Mouse (Mus musculus) embryonic facial prominence, embryonic 14.5 days (tissue): ENCODE measurements around the gene Cwc22. TPM values are rescaled to one million over a fixed set of nuclear protein-coding genes. Genes with fewer than 3 reads are reported as not detected.

Source experiments
- ATAC-seq: fragments of 200-750 bp; cut with Nextera tagmentation; 2 replicates; pipeline ENCODE4 v1.8.0; 2017; ENCODE audit warnings: low read depth, moderate number of reproducible peaks, moderate TSS enrichment
- DNase-seq: peaks from one replicate; pipeline ENCODE4 v3.0.0-alpha.2; 2015; ENCODE audit warnings: low spot score
- H3K27ac ChIP-seq: fragments of 300-500 bp; sonication (generic); replicated peaks from 2 replicates; pipeline ENCODE4 v1.5.1; 2014; ENCODE audit warnings: low read depth, mild to moderate bottlenecking, low read length, moderate library complexity
- H3K27me3 ChIP-seq: fragments of 300-500 bp; sonication (generic); replicated peaks from 2 replicates; pipeline ENCODE4 v1.6.1; 2014; ENCODE audit warnings: low read length; ENCODE audit not compliant: control insufficient read depth, insufficient read depth
- H3K36me3 ChIP-seq: fragments of 300-500 bp; sonication (generic); 2 replicates; pipeline ENCODE4 v1.6.1; 2014; ENCODE audit warnings: low read length, mixed read lengths; ENCODE audit not compliant: control insufficient read depth, insufficient read depth
- H3K4me1 ChIP-seq: fragments of 300-500 bp; sonication (generic); 2 replicates; pipeline ENCODE4 v1.6.1; 2014; ENCODE audit warnings: antibody characterized with exemption, low read length; ENCODE audit not compliant: control insufficient read depth, insufficient read depth
- H3K4me2 ChIP-seq: fragments of 300-500 bp; sonication (generic); 2 replicates; pipeline ENCODE4 v1.6.1; 2014; ENCODE audit warnings: low read depth, mild to moderate bottlenecking, low read length, moderate library complexity, mixed read lengths
- H3K4me3 ChIP-seq: fragments of 300-500 bp; sonication (generic); 2 replicates; pipeline ENCODE4 v1.5.1; 2014; ENCODE audit warnings: low read depth, mild to moderate bottlenecking, low read length
- H3K9ac ChIP-seq: fragments of 300-500 bp; sonication (generic); 2 replicates; pipeline ENCODE4 v1.6.1; 2014; ENCODE audit warnings: low read depth, mild to moderate bottlenecking, low read length, moderate library complexity, mixed read lengths
- H3K9me3 ChIP-seq: fragments of 300-500 bp; sonication (generic); 2 replicates; pipeline ENCODE4 v1.6.1; 2016; ENCODE audit warnings: low read length; ENCODE audit not compliant: control insufficient read depth
- WGBS: fragments of 180-500 bp; shearing (Covaris S2); extraction: QIAGEN DNeasy Blood & Tissue Kit; methylation state at CpG from one replicate; pipeline ENCODE4 v1.1.7; 2014; 5-methylcytosine and 5-hydroxymethylcytosine counted together
- polyA plus RNA-seq: library from polyadenylated mRNA; unstranded; fragments of >200 nt; fragmentation: Nextera tagmentation; extraction: Ambion mirVana; gene quantifications from 2 replicates; pipeline ENCODE4 v1.2.1, GENCODE M21; 2014

Cwc22 gene
- polyA plus RNA-seq: 26.6 and 28.9 TPM in 2 replicates

GRCm38 (mm10) chr2:77945596-77946485 lies at the start of gene Cwc22:
Cwc22 (minus strand) TSS chr2:77946375.
- WGBS: under 1% methylated on average over 54 of the region's 55 CpGs
- H3K9ac ChIP-seq: peak within 1 kb of the TSS; percentile 93

GRCm38 (mm10) chr2:77993727-77994401 lies 47.7 kb upstream of the Cwc22 start:
- no peak overlapping the region for H3K27ac ChIP-seq
- no peak for ATAC-seq
- no peaks in the 10 kb centered on the region for H3K27me3 ChIP-seq
- DNase-seq: no peak
- H3K4me1 ChIP-seq: no peaks in the 10 kb centered on the region
- H3K4me2 ChIP-seq: no peak overlapping the region
- no peak overlapping the region for H3K4me3 ChIP-seq
- no peaks in the 10 kb centered on the region for H3K36me3 ChIP-seq
- no peaks in the 10 kb centered on the region for H3K9me3 ChIP-seq
- 64% methylated on average over 4 of the region's 4 CpGs for WGBS
- H3K9ac ChIP-seq: no peak overlapping the region

More at GRCm38 (mm10) chr2:77945596-77946485, at the start of gene Cwc22:
- ATAC-seq (peak; percentile 94), DNase-seq (peak; percentile 97)
- Histone ChIP-seq H3K36me3 (no peaks in the 10 kb centered on the region), H3K27me3 (no peaks in the 10 kb centered on the region), H3K4me2 (peak within 1 kb of the TSS; percentile 93), H3K4me3 (peak within 1 kb of the TSS; percentile 78), H3K4me1 (peaks cover 6% of the 10 kb centered on the region), H3K27ac (peak within 1 kb of the TSS; percentile 86), H3K9me3 (no peaks in the 10 kb centered on the region)

DNA sequence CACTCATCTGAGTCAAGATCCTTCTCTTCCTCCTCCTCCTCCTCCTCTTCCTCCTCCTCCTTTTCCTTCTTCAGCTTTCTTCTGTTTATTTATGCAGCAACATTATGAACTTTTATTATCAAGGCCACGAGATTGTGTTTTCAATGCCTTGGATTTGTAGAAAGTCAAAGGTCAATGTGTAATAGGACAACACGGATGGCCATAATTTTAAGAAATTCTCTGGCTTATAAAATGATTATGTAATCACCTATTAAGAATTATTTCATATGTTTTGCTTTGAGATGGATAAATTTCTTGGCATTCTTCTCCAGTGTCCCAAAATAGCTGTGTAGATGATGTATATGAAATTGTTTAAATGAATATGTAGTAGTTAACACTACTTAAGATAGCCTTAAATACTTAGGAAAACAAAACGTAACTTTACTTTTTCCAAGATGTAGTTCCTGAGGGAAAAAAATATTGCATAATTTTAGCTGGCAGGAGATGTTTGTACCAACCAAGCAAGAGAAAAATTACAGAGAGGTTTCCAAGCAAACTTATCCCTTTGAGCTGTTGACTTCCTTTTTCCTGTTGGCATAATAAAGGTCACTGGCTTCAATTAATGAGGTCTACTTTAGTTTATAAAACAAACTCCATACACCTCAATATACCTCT lies 46.9 kb upstream of the Cwc22 start:
- Histone ChIP-seq H3K4me3 (no peak overlapping the region), H3K36me3 (no peaks in the 10 kb centered on the region), H3K4me2 (no peak overlapping the region), H3K27me3 (no peaks in the 10 kb centered on the region), H3K27ac (no peak overlapping the region), H3K9ac (no peak overlapping the region), H3K9me3 (0 out of 2 replicates have a peak, but pooled peaks cover under 1% of the 10 kb centered on the region), H3K4me1 (no peaks in the 10 kb centered on the region)
- DNase-seq (no peak), ATAC-seq (no peak)
- WGBS: 70% methylated on average over 3 of the region's 3 CpGs

GRCm38 (mm10) chr2:77990820-77991219 lies 44.6 kb upstream of the Cwc22 start:
- no peak overlapping the region for H3K27ac ChIP-seq
- no peaks in the 10 kb centered on the region for H3K27me3 ChIP-seq
- no peak overlapping the region for H3K4me3 ChIP-seq
- ATAC-seq: no peak
- H3K36me3 ChIP-seq: no peaks in the 10 kb centered on the region
- no peak overlapping the region for H3K4me2 ChIP-seq
- DNase-seq: no peak
- no peaks in the 10 kb centered on the region for H3K4me1 ChIP-seq
- 53% methylated on average over 2 of the region's 2 CpGs for WGBS
- H3K9ac ChIP-seq: no peak overlapping the region
- H3K9me3 ChIP-seq: peaks cover 6% of the 10 kb centered on the region; the same call in 1 of the 2 replicates

DNA sequence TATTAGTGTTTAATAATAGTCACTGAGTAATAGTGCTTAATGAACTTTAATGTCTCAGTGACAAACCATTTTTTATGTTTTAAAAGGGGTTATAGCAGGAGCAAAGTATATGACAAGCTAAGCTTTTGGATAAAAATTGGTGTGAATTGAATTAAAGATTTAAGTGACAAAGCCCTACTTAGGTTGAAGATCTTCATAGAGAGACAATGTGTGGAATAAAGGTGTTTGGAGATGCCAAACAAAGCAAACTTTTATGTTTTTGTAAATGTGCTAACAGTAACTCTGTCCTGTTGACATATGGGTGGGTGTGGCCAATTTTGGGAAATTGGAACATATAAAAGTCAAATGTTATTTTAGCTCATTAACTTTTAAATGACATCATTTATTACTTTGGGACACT lies 43.9 kb upstream of the Cwc22 start:
- no peak for ATAC-seq
- no peak overlapping the region for H3K4me3 ChIP-seq

DNA sequence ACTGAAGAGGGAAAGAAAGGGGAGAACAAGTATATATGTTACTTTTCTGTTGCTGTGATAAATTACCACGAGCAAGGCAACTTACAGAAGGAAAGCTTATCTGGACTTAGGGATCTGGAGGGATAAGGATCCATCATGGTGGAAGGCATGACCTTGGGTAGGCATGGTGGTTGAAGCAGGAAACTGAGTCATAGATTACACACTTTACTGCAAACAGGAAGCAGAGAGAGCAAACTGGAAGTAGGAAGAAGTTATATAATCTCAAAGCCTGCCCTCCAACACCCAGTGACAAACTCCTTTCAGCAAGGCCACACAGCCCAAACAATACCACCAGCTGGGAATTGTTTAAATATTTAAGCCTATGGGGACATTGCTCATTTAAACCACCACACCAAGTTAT lies 43.2 kb upstream of the Cwc22 start:
- H3K4me3 ChIP-seq: no peak overlapping the region
- H3K36me3 ChIP-seq: no peaks in the 10 kb centered on the region
- H3K27me3 ChIP-seq: no peaks in the 10 kb centered on the region
- ATAC-seq: no peak
- H3K9ac ChIP-seq: no peak overlapping the region
- no peak for DNase-seq
- H3K9me3 ChIP-seq: peaks cover 6% of the 10 kb centered on the region; the same call in 1 of the 2 replicates
- 70% methylated on average over 1 of the region's 1 CpGs for WGBS
- H3K27ac ChIP-seq: no peak overlapping the region
- no peak overlapping the region for H3K4me2 ChIP-seq
- H3K4me1 ChIP-seq: no peaks in the 10 kb centered on the region

More for the DNA sequence above, 43.9 kb upstream of the Cwc22 start:
- Histone ChIP-seq H3K27ac (no peak overlapping the region), H3K9me3 (peaks cover 6% of the 10 kb centered on the region; the same call in 1 of the 2 replicates), H3K4me1 (no peaks in the 10 kb centered on the region), H3K9ac (no peak overlapping the region), H3K27me3 (no peaks in the 10 kb centered on the region), H3K4me2 (no peak overlapping the region), H3K36me3 (no peaks in the 10 kb centered on the region)
- DNase-seq: no peak

DNA sequence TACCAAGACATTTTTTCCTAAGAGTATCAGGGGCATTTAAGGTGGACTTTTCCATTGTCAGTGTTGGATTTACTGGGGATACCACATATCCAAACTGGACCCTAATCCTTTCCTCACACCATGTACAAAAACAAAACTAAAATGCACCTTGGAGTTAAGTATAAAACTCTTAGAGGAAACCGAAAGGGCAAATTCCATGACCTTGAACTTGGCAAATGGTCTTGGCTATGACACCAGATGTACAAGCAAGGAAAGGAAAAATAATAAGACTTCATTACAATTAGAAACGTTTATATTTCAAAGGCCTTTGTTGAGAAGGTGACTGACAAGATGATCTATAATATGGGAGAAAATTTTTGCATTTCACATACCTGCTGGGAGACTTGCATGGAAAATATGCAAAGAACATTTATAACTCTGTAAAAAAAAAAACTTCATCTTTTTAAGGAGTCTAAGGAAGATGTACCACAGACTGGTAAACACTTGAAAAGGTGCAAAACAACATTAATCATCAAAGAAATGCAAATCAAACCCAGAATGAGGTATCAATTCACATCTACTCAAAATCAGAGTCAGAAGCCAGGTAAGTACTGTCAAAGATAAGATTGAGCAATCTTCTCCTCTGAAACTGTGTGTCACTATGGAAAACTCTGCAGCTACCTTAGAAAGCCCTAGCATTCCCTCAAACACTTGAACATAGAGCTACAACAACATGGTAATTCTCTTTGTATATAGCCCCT lies 40.0 kb upstream of the Cwc22 start:
- Histone ChIP-seq H3K4me1 (no peaks in the 10 kb centered on the region), H3K9ac (no peak overlapping the region), H3K27ac (no peak overlapping the region), H3K36me3 (no peaks in the 10 kb centered on the region), H3K4me3 (no peak overlapping the region), H3K9me3 (peaks cover 11% of the 10 kb centered on the region), H3K27me3 (no peaks in the 10 kb centered on the region), H3K4me2 (no peak overlapping the region)
- ATAC-seq: no peak
- WGBS: 67% methylated on average over 2 of the region's 2 CpGs
- no peak for DNase-seq

DNA sequence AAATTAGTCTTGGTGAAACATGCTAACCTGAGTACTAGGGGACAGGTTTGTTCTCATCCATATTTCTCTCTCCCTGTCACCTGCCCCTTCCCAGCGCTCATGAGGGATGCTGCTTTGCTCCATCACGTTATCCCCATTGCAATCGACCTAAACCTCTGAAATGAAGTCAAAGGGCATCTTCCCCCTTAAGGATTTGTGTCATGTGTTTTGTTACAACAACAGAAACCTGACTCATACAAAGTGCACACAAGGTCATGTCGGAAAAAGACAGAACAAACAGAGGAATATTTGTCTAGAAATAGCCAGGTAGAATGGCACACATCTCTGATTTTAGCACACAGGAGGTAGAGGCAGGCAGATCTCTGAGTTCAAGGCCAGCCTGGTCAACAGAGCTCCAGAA lies 38.0 kb upstream of the Cwc22 start:
- Histone ChIP-seq H3K4me2 (no peak overlapping the region), H3K36me3 (no peaks in the 10 kb centered on the region), H3K27ac (no peak overlapping the region), H3K9ac (no peak overlapping the region), H3K27me3 (no peaks in the 10 kb centered on the region), H3K9me3 (peaks cover 11% of the 10 kb centered on the region), H3K4me1 (no peaks in the 10 kb centered on the region), H3K4me3 (no peak overlapping the region)
- DNase-seq (no peak), ATAC-seq (no peak)
- WGBS: 68% methylated on average over 4 of the region's 4 CpGs
